Mouse (Mus musculus): ENCODE measurements around the gene Hoxd9.

Gene Hoxd9

GRCm38 (mm10) chr2:74697567-74698121, at the start of gene Hoxd9:
TSS of gene Hoxd9 (plus strand) at chr2:74697727.
- in situ Hi-C loops (cut with MseI, MboI) = loop anchor here in 1 of 2 experiments (10.0 kb wide), 1 partner anchor 607 kb away; no protein-coding TSS in a partner anchor

GRCm38 (mm10) chr2:74652996-74653340, 44.6 kb upstream of the Hoxd9 start:
- in situ Hi-C loops (cut with MseI, MboI) = loop anchor here (10.0 kb wide), 1 partner anchor 588 kb away; no protein-coding TSS in a partner anchor

GRCm38 (mm10) chr2:74653781-74654535, 43.6 kb upstream of the Hoxd9 start:
- in situ Hi-C loops (cut with MseI, MboI) = loop anchor here (10.0 kb wide), 1 partner anchor 589 kb away; no protein-coding TSS in a partner anchor

- in situ Hi-C loops (cut with MseI, MboI) = loop anchor here (10.0 kb wide), 1 partner anchor 590 kb away; no protein-coding TSS in a partner anchor
Measured at GRCm38 (mm10) chr2:74654743-74655419, 42.6 kb upstream of the Hoxd9 start.

GRCm38 (mm10) chr2:74655420-74655781, 42.1 kb upstream of the Hoxd9 start:
- in situ Hi-C loops (cut with MseI, MboI) = loop anchor here (10.0 kb wide), 1 partner anchor 591 kb away; no protein-coding TSS in a partner anchor

GRCm38 (mm10) chr2:74655821-74656631, 41.5 kb upstream of the Hoxd9 start:
- in situ Hi-C loops (cut with MseI, MboI) = loop anchor here (10.0 kb wide), 1 partner anchor 591 kb away; no protein-coding TSS in a partner anchor

GRCm38 (mm10) chr2:74656632-74657021, 40.9 kb upstream of the Hoxd9 start:
- in situ Hi-C loops (cut with MseI, MboI) = loop anchor here (10.0 kb wide), 1 partner anchor 592 kb away; no protein-coding TSS in a partner anchor

GRCm38 (mm10) chr2:74657251-74658023, 40.1 kb upstream of the Hoxd9 start:
- in situ Hi-C loops (cut with MseI, MboI) = loop anchor here (10.0 kb wide), 1 partner anchor 593 kb away; no protein-coding TSS in a partner anchor

- in situ Hi-C loops (cut with MseI, MboI) = loop anchor here (10.0 kb wide), 1 partner anchor 593 kb away; no protein-coding TSS in a partner anchor
Measured at GRCm38 (mm10) chr2:74658024-74658666, 39.4 kb upstream of the Hoxd9 start.

GRCm38 (mm10) chr2:74658667-74659371, 38.7 kb upstream of the Hoxd9 start:
- in situ Hi-C loops (cut with MseI, MboI) = loop anchor here (10.0 kb wide), 1 partner anchor 594 kb away; no protein-coding TSS in a partner anchor

GRCm38 (mm10) chr2:74659507-74660005, 38.0 kb upstream of the Hoxd9 start, which contains the start of gene Evx2:
TSS of gene Evx2 (minus strand) at chr2:74659557.
- in situ Hi-C loops (cut with MseI, MboI) = loop anchor here (10.0 kb wide), 3 partner anchors 355 to 595 kb away; no protein-coding TSS in a partner anchor

GRCm38 (mm10) chr2:74660421-74661375, 36.8 kb upstream of the Hoxd9 start:
- in situ Hi-C loops (cut with MseI, MboI) = loop anchor here (10.0 kb wide), 2 partner anchors 356 to 366 kb away; no protein-coding TSS in a partner anchor

- in situ Hi-C loops (cut with MseI, MboI) = loop anchor here (10.0 kb wide), 2 partner anchors 357 to 367 kb away; no protein-coding TSS in a partner anchor
Measured at GRCm38 (mm10) chr2:74661685-74662084, 35.8 kb upstream of the Hoxd9 start.

GRCm38 (mm10) chr2:74663291-74663925, 34.1 kb upstream of the Hoxd9 start:
- in situ Hi-C loops (cut with MseI, MboI) = loop anchor here (10.0 kb wide), 2 partner anchors 359 to 369 kb away; no protein-coding TSS in a partner anchor

GRCm38 (mm10) chr2:74666411-74666810, 31.1 kb upstream of the Hoxd9 start:
- in situ Hi-C loops (cut with MseI, MboI) = loop anchor here (10.0 kb wide), 2 partner anchors 362 to 372 kb away; no protein-coding TSS in a partner anchor

- in situ Hi-C loops (cut with MseI, MboI) = loop anchor here (10.0 kb wide), 2 partner anchors 363 to 373 kb away; no protein-coding TSS in a partner anchor
Measured at GRCm38 (mm10) chr2:74667191-74667841, 30.2 kb upstream of the Hoxd9 start.
